Mouse (Mus musculus) kidney, postnatal 36 days (tissue): ENCODE measurements around the gene Creld2.
"Not testable (repeated sequence)": the region's sequence is repeated elsewhere in the genome, so short reads cannot be mapped to it uniquely, and the experiment has no call there.

Experiments used
- DNase-seq, 2 experiments: peaks; one replicate each; pipeline ENCODE4 v3.0.0; 2021 to 2022; ENCODE audit warnings: mixed read lengths in 2 of 2

Gene Creld2

DNA sequence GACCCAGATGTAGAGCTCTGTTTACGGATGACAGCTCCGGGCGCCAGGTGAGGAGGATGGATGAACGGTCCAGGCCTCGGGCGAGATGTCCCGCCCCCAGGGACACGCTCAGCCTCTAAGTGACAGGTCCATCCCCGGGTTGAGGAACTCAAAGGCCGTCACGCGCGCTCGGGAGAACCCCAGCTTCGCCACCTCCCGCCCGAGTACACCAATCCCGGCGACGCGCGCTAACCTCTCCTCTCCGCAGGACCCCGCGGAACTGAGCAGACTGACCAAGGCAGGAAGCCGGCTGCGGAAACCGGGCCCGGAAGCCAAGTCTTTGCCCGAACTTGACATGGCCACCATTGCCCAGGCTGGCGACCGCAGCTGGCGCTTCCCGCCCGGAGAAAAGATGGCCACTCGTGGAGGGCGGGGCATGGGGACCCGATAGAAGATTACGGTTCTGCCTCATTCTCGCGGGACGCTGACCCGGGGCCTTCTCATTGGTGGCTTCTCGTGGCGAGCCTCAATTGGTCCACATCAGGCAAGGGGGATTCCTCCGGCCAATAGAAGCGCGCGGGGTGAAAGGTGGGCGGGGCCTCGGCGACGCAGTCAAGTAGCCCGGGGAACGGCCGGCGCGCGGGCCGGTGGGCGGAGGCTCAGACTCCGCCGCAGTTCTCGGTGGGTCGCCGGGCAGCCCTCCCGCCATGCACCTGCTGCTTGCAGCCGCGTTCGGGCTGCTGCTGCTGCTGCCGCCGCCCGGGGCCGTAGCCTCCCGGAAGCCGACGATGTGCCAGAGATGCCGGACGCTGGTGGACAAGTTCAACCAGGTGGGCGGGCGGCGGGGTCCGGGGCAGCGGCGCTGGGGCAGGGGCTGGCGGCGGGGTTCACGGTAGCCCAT lies at the start of gene Creld2, which contains the start of gene Alg12:
TSS of gene Creld2 (plus strand) at position 621 of the 880 bp plus-strand sequence.
TSS of gene Alg12 (minus strand) at position 293 of the 880 bp plus-strand sequence.
- DNase-seq, result peak; percentile 100

DNA sequence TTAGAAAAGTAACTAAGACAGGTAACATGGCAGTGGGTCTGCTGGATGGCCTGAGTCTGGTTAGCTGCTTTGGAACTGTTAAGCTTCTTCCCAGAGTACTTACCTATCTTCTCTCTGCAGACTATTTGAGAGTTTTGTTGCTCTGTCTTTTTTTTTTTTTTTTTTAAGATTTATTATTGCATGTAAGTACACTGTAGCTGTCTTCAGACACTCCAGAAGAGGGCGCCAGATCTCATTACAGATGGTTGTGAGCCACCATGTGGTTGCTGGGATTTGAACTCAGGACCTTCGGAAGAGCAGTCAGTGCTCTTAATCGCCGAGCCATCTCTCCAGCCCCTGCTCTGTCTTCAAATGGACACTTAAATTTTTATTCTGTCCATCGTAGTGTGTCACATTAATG lies 44.8 kb upstream of the Creld2 start:
- DNase-seq, result not testable (repeated sequence)

DNA sequence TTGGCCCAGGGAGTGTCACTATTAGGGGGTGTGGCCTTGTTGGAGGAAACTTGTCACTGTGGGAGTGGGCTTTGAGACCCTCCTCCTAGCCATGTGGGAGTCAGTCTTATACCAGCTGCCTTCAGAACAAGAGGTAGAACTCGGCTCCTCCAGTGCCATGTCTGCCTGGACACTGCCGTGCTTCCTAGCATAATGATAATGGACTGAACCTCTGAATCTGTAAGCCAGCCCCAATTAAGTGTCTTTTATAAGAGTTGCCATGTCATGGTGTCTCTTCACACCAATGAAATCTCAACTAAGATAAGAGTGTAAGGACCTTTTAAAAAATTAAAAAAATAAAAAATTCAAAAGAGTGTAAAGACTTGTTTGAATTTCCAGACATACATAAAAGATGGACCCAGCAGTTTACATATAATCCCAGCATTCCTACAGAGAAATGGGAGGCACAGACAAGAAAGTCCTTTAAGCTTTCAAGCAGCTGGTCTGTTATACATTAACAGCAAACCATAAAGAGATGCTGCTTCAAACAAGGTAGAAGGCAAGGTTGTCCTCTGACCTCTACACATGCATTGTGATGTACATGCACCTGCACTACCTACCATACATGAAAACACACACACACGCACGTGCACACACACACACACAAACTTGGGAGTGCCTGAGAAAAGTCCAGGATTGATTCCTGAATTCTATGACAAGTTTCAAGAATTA lies 27.2 kb upstream of the Creld2 start:
- DNase-seq, result no peak

DNA sequence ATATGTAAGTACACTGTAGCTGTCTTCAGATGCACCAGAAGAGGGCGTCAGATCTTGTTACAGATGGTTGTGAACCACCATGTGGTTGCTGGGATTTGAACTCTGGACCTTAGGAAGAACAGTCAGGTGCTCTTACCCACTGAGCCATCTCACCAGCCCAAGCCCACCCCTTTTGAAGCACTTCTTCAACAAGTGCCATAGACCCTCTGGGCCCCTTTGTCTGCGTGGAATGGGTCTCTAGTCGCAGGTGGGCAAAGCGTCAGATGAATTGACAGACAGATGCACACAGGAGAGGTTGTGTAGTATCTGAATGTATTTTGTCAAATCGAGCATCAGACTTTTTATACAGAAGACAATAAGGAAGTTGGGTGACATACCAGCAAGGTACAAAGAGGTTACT lies 24.7 kb upstream of the Creld2 start:
- DNase-seq, result not testable (repeated sequence)

DNA sequence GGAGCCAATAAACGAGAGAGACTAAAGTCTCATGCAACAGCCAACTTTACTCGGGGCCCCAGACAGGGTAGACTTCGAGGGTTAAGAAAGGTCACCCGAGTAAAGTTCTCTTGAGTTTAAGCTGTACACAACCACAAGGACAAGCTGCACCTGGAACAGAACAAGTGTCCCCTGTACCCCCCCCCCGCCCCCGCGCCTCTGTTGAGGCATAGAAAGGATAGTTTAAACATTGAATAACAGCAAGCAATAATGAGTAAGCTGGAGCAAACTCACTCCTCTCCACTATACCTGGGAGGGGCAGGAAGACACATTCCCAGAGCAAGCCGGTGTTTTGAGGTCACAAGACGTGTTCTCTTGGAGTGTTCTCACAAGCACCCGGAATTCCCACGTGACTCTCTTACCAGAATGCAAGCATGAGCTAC lies 19.5 kb upstream of the Creld2 start:
- DNase-seq, result peak; percentile 58 to 84

DNA sequence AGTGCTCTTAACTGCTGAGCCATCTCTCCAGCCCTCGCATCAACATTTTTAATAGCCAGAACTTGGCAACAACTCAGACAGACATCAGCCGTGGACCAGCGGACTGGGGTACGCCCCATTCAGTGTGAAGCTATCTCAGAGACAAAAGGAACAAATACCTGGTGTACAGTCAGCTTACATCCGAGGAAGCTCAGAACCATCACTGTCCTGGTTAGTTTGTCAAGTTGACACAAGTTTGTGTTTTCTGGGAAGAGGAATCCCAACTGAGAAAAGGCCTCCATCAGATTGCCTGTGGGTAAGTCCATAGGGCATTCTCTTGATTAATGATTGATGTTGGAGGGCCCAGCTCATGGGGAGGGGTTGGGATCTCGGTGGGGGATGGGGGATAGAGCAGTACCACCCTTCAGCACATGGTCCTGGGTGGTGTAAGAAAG lies 18.5 kb upstream of the Creld2 start:
- peak; percentile 63 to 75 for DNase-seq

DNA sequence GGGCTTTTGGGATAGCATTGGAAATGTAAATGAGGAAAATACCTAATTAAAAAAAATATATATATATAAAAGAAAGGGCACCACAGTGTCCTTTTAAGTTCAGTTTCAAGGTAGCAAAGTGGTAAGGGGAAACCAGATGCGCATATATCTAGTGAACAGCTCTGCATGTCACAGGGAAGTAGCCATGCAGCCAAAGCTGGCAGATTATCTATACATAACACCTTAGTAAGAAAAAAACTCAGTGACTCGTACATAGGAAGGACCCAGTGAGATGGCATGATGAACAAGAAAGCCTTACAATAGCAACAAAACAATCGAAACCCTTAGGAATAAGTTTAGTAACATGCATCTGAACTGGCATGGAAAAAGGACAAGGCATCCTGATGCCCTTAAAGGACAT lies 17.5 kb upstream of the Creld2 start:
- no peak for DNase-seq

DNA sequence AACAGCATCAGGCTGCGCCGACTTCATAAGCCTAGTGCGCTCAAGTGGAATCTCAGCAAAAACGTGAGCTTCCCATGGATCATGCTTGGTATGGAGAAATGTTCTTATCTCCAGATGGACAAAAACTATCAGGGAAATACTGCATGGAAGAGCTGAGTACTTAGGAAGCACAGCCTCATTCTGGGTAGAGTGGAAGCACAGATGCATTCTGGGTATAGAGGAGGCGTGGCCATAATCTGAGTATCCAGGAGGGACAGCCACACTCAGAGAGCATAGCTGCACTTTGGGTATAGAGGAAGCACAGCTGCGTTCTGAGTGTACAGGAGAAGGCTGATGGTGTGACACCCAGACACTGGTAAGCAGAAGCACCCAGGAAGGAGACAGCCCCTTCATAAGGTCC lies 17.1 kb upstream of the Creld2 start:
- no peak for DNase-seq

DNA sequence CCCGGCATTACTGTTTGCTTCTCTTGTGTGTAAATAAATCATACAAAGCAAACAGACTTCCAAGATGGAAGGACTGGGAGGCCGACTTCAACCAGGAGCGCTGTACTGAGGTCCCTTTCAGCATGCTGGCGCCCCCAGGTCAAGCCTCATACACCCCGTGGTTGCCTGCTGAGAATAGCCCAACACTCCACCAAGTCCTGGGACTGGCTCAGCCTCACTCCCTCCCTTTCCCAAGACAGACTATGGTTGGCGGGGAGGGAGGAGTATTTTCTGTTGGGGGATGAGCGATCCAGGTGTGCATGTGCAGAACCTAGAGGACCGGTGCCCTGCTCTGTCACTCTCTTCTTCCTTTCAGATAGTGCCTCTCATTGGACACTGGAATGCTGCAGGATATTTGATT lies 11.3 kb upstream of the Creld2 start:
- no peak for DNase-seq

DNA sequence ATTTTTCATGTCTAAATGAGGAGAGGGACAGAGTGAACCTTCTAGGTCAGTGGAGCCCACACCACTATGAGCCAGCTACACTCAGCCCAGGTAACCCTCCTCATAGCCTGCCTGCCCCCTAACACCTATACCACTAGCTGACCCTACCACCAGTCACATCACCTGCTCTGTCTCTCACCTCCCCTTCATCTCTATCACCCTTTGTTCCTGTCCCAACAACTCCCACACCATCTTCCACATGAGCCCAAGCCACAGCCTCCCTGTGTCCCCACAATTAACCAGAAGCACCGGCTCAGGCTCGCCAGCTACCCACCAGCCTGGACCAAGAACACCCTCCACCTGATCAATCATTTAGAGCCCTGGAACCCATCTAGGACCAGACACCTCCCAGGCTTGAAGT lies 9.1 kb upstream of the Creld2 start:
- no peak for DNase-seq

DNA sequence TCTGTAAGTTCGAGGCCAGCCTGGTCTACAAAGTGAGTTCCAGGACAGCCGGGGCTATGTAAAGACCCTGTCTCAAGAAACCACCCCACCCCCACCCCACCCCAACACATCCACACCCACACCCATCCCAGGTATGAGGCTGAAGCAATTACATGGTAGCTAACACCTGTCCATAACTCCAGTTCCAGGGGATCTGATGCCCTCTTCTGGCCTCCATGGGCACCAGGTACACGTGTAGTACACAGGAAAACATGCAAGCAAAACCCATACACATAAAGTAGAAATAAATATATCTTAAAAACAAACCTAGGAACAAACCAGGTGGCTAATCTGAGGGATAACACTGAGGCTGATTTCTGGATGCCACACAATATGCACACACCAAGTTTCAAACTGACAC lies 6.2 kb upstream of the Creld2 start:
- peak in 1 of 2 experiments; percentile 46 for DNase-seq

DNA sequence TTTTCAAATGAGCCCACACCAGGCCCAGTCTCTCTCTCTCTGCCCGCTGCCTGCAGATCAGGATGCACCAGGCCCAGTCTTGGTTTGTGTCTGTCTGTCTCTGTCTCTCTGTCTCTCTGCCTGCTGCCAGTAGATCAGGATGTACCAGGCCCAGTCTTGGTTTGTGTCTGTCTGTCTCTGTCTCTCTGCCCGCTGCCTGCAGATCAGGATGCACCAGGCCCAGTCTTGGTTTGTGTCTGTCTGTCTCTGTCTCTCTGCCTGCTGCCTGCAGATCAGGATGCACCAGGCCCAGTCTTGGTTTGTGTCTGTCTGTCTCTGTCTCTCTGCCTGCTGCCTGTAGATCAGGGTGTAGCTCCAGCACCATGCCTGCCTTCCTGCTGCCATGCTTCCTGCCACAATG lies 5.6 kb upstream of the Creld2 start:
- not testable (repeated sequence) for DNase-seq

DNA sequence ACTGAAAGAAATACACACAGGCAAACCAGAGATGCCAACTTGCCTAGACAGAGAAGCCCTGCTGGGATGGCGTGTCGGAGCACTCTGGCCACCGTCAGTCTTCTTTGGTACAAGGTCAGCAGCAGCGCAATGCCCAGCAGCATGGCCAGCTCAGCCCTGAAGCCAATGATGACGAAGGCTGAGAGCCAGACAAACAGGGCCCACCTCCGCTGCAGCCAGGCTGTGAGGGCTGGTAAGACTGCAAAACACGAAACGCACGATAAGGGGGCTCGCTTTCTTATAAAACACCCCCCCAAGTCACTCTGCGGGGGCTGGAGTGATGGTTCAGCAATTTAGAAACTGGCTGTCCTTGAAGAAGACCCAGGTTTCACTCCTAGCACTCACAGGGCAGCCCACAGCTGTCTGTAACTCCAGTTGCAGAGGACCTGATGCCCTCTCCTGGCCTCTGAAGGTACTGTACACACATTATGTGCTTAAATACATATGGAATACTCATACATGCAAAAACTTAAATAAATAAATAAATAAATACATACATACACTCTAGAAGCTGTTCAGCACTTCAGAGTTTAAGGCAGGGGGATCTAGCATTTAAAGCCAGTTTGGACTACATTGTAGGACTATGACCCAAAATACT lies 4.9 kb upstream of the Creld2 start:
- DNase-seq, result peak in 1 of 2 experiments; percentile 56

DNA sequence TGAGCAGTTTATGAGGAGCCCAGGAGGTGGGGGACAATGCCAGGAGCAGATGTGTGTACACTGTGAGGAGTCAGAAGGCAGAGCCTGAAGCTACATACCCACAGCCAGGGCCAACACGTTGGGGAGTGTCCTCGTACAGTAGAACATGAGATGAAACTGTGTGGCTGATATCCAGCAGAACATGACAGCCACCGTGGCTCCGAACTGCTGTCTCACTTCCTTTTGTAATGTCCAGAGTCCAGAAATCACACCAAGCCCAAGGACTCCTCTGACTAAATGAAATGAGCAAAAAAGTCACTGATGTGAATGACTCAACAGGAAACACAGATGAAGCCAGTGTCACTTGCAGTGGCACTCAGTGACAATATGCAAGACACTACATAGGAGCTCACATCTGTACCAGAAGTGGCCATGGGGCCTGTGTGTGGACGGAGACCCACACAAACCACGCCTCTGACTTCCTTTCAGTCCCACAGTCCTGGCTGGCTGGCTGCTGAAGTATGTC lies 4.2 kb upstream of the Creld2 start:
- DNase-seq, result no peak

DNA sequence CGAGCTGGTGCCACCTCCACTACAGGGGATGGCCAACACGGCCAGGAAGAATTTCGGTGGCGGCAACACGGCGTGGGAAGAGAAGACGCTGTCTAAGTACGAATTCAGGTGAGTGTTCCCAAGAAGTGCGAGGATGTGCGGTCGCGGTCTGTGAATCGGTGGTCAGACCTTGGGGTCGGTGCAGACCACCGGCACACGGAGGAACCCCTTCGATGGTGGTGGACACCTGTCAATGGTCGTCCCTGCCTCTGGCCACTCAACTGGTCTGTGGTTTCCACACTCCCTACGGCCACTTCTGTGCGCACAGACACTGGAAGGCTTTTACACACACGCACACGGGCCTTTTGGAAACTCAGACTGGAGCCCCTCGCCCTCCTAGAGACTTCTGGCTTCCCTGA lies 459 bp downstream of the Creld2 start:
- no peak for DNase-seq

DNA sequence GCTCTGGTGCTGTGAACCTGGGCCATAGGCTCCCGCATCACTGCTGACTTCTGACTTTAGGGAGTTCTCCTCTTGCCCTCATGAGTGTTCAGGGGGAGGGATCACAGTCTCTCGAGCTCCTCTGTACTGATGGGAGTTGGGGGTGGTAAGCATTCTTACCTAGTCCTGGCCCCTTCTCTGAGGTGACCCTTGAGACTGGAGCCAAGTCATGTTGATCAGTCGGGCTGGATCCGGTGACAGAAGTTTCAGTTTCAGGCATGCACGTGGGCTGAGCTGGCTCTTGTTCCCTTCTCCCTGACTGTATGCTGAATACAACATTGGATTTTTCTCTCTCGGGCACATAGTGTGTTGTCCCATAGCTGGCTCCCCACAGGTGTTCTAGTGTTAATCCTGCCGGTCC lies 2.0 kb downstream of the Creld2 start:
- no peak for DNase-seq

DNA sequence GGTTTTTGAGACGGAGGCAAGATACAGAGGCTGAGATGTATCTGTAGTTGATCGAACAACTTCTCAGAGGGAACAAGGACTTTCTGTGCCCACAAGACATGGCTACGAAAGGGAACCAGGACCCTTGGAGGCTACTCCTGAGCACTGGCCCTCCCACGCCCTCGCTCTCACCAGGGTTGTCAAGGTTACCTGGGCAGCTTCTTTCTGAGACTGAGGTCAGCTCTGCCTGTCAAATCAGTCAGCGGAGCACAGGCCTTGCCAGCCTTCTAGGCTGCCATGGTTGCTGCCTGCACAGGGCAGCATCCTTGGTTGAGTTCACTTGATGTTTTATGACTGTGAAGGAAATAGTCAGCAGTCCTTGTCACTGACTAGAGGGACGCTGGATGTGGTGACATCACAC lies 3.1 kb downstream of the Creld2 start:
- no peak for DNase-seq

DNA sequence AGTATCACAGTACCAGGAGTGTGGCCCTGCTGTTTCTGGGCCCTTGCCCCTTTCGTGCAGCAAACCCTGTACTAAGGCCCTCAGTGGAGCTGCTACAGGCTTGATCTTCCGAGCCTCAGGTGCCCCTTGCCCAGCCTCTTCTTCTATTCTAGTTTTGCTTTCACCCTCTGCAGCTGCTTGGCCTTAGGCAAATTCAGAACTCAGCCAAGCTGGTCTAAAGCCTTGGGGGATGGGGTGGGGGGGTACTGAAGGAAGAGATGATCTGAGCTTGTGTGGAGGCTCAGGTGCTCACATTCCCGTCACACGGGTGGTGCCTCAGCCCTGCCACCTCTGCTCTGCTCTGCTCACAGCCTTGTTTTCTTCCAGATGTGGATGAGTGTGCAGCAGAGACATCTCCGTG lies 3.9 kb downstream of the Creld2 start:
- DNase-seq, result no peak

DNA sequence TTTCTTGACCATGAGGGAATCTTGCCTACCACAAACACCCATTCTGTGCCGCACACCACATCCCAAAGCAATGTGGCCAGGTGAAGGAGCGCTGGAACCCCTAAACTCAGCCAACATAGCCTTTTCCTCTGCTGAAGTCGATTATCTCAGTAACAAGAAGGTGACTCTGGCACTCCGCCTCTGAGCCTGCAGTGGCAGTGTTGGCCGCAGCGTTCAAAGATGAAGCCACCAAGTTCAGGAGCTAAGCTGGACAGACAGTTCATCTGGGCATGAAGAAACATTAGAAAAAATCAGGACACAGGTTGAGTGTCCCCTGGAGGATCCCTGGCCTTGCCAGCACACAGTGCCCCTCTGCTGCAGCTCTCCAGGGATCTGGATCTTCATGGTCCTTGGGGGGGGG lies 8.0 kb downstream of the Creld2 start:
- no peak for DNase-seq

DNA sequence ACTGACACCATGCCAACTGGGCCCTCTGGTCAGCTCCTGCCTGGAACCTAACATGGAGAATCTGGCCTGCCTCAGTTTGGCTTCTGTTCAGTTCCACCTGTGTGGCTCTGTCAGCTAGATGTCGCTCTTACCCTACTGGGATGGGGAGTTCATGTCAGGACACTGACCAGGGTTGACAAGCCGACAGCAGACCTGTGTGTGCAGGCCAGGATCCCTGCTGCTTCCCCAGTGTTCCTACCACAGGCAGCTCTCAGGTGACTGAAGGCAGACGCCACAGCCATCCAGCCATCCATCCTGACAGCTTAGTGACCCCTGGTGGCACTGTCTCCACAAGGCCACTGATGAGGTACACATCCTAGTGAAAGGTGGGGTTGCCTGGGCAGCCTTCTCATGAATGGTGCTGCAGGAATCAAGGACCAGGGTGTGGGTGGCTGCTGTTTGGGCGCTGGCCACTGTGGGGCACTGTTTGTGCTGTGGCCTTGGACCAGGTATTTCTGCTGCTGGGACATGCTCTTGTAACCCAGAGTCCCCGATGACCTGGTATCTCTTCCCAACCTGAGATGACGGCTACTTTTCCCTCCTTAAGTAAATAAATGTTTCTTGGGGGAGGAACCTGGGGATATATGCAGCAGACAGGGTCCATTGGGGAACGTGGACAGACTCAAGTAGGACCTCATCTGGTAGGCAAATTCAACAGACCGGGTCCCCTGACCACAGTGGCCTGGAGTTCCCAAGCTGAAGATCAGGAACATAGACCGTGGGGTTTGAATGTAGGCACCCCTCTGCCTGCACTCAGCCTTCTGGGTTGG lies 8.7 kb downstream of the Creld2 start:
- peak; percentile 86 to 92 for DNase-seq

DNA sequence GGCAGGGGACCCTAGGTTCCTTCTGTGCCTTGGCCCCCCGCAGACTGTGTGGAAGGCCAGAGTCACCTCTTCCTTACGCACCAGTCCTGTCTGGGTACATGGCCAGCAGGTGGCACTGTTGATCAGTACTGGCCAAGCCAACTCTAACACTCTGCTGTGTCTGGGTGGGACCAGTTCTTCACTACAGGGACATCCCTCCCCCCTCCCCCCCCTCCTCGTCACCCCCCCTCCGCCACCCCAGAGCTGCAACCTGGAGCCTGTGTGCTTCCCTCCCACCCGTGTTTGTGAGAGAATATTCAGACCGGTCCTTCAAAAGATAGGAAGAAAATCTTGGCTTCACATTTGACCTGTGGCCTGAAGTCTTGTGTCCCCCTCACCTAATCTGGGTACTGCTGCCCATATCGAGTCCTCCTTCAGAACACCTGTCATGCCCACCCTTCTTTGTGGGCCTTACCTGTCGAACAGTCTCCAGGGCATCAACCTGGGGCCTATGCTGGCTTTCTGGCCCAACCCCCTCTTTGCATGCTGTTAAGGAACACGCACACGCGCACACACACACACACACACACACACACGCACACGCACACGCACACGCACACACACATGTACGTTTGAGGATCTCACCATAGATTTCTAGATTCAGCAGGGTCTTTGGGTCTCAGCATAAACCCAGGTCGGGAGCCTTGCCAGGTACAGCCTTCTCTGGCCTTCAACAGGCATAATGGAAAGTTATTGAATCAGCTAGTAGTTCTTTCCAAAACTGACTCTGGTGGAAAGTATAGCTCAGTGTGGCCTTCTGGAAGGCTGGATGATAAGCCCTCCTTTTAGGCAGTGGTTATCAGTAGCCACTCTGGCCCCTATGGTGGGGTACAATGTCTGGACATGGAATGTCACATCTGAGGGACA lies 9.6 kb downstream of the Creld2 start:
- peak; percentile 94 to 98 for DNase-seq
